Mouse (Mus musculus): ENCODE data around the gene Camsap1. TPM values are rescaled to one million over a fixed set of nuclear protein-coding genes. Genes with fewer than 3 reads are reported as not detected.
A peak's percentile ranks its signal among the peaks of the same experiment; 100 is the strongest.

The Camsap1 gene
- 10 to 100 TPM; 24.9 to 27.4 TPM for total RNA-seq (2021)
- long read RNA-seq, experiment 1, partial matches to known transcripts, result 4 of 15 reads
- long read RNA-seq, experiment 1, other reads (novel, unspliced or antisense), result 11 of 15 reads
- long read RNA-seq, experiment 2, full-length matches to known transcripts, result 1 of 19 reads
- long read RNA-seq, experiment 2, partial matches to known transcripts, result 4 of 19 reads
- long read RNA-seq, experiment 2, other reads (novel, unspliced or antisense), result 14 of 19 reads

DNA sequence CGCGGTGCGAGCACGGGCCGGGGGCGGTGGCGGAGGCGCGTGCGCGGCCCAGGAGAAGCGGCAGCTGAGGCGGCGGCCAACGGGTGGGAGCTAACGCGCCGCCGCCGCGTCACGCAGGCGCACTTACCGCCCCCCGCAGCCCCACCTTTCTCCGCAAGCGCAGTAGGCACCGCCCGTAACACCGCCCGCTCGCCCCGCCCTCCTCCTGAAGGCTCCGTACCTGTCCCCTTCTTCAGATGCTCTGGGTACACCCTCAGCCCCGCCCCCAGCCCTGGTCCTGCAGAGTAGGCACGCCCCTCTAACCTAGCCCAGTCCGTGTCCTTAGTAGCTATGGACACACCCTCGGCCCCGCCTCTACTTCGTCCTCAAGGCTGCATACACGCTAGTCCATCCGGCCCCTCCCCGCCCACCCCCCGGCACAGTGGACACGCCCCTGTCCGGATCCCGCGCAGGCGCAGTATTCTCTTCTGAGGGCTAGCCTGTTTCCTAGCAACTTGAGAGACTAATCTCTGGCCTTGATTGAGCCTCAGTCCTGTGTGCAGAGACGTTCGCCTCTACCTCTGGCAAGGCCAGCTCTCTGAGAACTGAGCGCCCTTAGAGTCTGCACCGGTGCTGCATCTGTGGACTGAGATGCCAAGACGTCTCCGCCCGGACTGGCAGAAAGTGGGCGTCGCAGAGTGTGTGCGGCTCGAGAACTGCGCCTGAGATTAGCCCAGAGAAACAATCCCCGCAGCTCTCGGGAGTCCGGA is at the start of gene Camsap1:
Camsap1 (minus strand) TSS at position 124 of the 749 bp plus-strand sequence.
- intact Hi-C loops (cut with DNase I; ENCODE audit: low total_unique reads), result no loop called here
- DNase-seq, result peak; percentile 100

DNA sequence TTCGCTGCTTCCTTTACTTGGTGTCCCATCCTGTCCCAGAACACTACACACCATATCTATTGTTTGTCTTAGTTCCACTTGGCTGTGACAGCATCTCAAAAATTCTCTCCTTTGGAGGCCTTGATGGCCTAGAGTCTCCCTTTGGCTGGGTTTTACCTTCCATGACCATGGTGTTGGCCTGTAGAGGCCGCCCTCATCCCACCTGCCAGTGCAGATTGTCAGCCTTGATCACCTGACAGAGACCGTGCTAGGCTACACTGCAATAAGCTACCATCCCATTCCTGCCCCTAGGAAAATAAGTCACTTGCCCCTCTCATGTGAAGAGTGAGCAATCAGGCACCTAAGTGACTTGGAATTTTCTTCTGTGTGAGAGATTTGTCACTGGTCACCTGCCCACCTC is 47.2 kb upstream of the Camsap1 start:
- intact Hi-C loops (cut with DNase I; ENCODE audit: low total_unique reads), result loop anchor here (10.0 kb wide), 1 partner anchor 245 kb away; no protein-coding TSS in a partner anchor
- DNase-seq, result no peak

DNA sequence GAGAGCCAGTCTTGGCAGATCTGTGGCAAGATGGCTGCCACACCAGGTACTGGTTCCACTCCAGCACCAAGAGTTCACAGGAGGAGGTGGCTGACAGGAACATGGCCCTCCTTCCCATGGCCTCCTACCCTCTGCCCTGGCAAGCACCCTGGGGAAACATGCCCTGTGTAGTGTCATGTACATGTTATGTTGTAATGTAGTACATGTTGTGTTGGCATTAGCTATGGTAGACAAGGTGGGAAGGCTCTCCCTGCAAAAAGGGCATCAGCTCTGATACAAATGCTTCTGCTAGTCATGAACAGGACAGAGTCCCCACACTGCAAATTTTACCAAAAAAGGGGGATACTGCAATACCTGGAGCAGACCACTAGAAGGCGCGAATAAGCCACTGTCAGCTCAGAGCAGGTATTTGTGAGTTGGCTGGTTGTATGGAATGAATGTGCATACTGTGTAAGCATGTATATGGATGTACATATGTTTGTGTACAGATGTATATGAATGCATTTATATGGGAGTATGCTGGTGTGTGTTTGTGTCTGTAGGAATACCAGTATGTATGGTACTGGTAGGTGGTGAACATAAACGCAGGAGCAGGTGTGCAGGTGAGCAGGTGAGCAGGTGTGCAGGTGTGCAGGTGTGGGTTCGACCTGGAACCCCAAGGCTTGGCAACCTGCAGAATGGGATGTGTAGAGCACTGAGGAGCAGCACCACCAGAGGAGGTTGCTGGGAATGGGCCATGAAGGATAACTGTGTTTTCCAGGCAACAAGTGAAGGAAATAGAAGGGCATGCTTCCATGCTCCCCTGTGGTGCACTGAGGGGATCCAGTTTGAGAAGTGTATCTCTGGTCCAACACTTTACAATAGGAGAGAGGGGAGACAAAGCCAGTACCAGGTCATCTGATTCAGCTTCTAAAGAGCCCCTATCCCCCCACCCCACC is 41.3 kb upstream of the Camsap1 start:
- intact Hi-C loops (cut with DNase I; ENCODE audit: low total_unique reads), result loop anchor here (2.0 kb wide), 1 partner anchor 118 kb away; no protein-coding TSS in a partner anchor
- no peak for DNase-seq

DNA sequence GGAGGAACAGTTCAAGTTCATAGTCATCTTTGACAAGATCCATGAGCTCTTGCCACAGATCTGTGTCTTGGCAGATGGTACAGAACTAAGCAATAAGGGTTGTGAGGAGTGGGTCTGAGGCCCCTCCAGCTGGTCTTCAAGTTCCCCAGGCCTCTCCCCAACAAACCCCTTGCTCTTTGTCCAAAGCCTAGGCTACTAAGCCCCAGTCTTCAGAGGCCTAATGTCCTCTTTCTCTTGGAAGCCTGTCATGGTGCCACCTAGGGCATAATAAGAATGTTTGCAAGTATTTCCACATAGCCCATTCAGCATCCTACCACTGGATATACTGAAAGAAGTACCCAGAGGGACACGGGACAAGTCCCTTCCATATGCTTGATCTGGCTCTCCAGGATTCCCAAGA is 39.5 kb upstream of the Camsap1 start:
- intact Hi-C loops (cut with DNase I; ENCODE audit: low total_unique reads), result no loop called here
- DNase-seq, result no peak

DNA sequence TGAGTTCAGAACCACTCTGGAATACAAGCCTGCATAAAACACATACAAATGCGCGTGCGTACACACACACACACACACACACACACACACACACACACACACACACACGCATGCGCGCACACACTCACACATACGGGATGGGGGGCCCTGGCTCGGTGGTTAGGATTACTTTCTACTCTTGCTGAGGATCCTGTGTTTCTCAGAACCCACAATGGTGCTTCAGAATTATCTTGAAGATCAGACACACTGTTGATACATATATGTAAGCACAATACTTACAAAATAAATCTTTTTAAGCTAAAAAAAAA is 39.1 kb upstream of the Camsap1 start:
- intact Hi-C loops (cut with DNase I; ENCODE audit: low total_unique reads), result no loop called here

DNA sequence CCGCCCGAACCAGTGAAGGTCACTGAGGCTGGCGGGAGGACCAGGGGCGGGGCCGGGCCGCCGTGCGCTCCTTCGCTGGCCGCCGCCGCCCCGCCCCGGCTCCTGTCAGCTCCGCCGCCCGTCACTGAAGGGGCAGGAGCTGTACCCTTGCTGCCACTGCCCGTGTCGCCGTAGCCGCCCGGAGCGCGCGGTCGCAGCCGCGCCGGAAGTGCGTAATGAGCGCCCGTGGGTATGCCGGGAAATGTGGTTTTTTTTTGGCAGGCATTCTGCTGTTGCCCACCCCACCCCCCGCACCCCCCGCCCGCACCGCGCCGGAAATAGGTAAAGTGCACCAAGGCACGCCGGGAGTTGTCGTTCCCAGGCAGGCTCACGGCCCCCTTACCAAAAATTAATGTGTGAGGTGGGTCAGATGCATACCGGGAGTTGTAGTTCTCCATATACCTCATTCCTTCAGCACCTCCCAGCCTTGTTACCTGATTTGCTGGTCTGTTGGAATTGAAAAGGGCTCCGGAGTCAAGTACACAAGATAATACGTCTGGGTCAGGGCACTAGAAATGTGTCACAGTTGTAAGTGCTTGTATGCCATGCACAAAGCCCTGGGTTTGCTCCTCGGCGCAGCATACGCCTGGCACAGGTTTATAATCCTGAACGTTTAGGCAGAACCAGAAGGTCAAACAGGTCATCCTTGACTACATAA is 38.6 kb upstream of the Camsap1 start, which contains the start of gene Ubac1:
Ubac1 (minus strand) TSS at position 187 of the 697 bp plus-strand sequence.
- intact Hi-C loops (cut with DNase I; ENCODE audit: low total_unique reads), result no loop called here
- peak; percentile 91 for DNase-seq

More for the DNA sequence above, 39.1 kb upstream of the Camsap1 start:
- DNase-seq, result no peak

DNA sequence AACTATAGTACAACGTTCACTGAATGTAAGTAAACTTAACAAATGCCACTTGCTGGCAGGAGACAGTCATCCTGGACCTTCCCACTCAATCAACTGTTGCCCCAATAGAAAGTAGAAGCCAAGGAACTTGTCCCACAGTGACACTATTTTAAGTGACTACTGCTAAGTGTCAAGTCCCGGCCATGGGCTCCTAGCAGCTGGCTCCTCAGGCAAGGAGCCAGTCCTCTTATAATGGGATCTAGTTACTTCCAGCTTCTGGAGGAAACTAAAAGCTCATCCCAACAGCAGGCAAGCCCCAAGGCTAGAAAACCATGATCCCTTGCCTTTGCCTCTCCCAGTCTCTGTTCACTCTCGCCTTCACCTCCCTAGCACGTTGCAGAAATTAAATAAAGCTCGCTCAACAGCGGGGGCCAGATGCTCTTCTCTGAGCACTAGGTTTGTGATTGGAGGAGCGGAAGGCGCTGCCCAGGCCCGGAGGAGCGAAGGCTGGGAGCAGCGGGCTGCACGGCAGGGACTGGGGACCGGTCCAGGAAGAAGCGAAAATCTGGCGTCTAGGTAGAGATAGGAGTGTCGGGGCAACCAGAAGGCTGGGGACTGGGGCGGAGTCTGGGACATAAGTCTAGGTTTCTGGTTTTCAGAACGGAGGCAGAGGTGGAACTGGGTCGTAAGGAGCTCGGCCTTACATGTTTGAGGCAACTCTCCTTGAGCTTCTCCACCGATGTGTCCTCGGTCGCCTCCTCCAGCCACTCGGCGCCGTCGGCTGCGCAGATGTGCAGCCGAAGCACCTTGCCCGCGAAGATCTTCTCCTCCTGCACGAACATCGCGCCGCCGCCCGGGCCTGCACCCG is 37.9 kb upstream of the Camsap1 start:
- DNase-seq, result peak; percentile 53
- intact Hi-C loops (cut with DNase I; ENCODE audit: low total_unique reads), result no loop called here

DNA sequence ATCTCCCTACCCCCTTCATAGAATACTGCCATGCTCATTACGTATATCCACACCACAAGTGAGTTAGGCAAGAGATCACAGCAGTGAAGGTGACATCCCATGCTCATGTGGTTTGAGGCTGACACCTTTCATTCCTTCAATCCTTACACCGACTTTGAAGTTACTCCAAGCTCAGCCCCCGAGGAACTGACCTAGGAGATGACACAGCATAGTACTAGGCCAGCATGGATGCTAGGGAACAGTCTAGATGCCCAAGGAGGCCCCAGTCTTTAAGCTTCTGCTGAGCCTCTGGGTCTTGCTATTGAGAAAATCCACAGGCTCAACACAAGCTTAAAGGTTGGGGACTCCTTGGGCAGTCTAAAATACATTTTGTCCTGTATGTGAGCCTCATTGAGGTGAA is 36.8 kb upstream of the Camsap1 start:
- intact Hi-C loops (cut with DNase I; ENCODE audit: low total_unique reads), result no loop called here
- no peak for DNase-seq

DNA sequence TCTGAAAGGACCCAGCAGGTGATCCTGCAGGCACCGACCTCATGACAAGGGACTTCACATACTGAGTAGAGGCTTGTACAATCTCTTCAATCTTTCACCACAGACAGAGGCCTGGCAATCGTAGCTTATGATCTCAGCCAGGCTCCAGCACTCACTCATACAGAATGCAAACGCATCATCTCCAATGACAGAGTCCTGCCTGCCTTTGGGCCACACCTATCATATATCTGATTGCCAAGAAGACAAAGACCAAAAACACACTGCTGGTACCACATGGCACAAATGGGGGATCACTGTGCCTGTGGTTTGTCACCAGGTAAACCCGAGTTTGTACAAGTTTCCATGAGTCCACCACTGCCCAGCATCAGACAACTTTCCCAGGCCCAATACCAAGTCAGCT is 34.2 kb upstream of the Camsap1 start:
- no peak for DNase-seq
- intact Hi-C loops (cut with DNase I; ENCODE audit: low total_unique reads), result no loop called here

DNA sequence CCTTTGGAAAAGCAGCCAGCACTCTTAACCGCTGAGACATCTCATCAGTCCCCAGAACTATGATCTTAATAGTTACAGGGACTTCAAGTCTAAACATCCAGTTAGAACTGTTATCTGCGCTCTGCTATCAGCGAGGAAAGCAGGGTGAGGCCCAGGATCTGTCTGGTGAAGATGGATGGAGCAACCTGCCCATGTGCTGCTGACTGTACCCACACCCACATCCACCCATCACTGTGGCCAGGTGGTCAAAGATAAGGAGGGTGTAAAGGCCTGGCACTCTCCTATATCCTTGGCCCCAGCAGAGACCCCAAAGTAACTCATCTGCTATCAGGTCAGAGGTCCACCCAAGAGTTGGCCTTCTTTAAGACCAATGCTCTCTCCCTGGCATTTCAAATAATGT is 30.6 kb upstream of the Camsap1 start:
- DNase-seq, result no peak
- intact Hi-C loops (cut with DNase I; ENCODE audit: low total_unique reads), result no loop called here

DNA sequence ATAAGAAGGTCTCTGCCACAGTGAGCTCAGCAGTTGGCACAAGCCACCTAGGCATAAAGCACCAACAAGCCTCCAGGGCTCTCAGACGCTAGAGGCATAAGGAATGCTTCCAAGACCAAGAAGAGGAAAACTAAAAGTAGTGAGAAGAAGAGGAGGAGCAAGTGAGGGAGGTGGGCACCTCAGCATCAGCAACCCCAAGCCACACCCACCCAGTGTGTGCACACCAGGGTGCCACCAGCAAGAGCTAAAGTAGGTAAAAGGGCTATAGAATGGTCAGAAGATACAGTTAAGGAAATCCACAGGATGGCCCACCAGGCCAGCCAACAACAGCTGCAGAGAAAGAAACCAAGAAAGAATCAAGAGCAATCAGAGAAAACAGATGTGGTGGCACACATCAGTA is 28.3 kb upstream of the Camsap1 start:
- intact Hi-C loops (cut with DNase I; ENCODE audit: low total_unique reads), result no loop called here

DNA sequence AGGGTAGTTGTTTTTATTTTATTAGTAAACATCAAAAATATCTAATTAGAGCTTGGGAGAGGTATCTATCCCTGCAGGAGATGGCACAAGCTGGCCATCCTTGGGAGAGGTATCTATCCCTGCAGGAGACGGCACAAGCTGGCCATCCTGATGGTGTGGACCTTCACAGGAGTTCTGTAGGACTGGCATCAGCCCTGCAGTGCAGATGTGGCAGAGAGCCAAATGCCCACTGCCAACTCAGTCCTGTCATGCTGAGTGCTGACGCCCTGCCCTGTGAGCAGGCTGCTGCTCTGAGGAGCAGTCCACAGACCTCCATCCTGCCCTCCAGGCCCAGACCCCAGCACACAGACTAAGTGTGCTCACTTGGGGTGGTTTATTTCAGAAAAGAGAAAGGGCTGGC is 18.9 kb upstream of the Camsap1 start:
- intact Hi-C loops (cut with DNase I; ENCODE audit: low total_unique reads), result no loop called here
- no peak for DNase-seq

More for the DNA sequence above, 28.3 kb upstream of the Camsap1 start:
- DNase-seq, result no peak

DNA sequence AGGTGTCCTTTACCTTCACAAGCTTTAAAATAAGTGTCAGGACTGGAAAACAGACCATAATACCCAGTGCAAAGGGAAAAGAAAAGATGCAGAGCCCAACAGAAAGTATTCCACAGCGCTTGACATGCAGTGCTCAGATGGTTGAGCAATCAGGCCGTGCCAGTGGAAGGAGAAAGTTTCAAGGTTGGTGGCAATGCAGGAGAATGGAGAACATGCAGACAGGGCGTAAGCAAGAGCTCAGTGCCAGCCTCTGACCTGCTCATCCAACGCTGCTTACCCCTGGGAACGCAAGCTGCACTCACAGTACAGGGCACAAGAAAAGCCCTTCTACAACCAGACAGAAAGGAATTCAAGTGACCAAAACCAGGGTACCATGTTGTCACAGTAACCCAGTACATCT is 18.1 kb upstream of the Camsap1 start:
- intact Hi-C loops (cut with DNase I; ENCODE audit: low total_unique reads), result no loop called here
- DNase-seq, result no peak

DNA sequence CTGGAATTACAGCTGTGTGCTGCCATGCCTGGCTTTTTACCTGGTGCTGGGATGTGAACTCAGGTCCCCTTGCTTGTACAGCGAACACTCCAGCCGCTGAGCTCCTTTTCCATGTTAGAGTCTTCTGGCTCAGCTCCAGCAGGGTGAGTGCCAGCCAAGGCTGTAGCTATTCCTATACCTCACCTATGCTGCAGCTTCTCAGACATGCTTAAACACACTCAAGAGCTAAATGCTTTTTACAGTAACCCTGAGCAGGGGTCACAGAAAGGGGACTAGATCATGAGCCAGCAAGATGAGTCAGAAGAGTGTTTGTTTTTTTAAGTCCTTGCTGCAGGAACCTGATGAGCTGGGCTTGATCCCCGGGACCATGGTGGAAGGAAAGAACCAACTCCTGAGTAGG is 14.6 kb upstream of the Camsap1 start:
- no peak for DNase-seq
- intact Hi-C loops (cut with DNase I; ENCODE audit: low total_unique reads), result no loop called here

DNA sequence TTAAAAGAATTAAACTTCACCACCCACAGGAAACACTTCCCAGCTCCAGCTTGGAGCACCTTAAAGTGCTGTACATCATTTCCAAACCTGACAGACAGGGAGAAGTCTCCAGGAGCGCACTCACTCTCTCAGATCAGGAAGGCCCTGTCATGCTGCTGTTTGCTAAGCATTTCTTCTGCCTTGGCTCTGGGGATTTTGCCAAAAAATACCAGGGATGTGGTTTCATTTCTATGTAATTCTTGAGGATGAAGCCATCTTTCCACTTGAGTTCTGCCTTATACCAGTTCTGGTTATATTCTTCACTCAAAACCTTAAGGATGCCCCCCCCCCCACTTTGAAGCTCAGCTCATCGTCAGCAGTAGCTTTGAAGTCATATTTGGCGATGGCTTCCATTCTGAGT is 11.7 kb upstream of the Camsap1 start:
- intact Hi-C loops (cut with DNase I; ENCODE audit: low total_unique reads), result no loop called here
- DNase-seq, result no peak

DNA sequence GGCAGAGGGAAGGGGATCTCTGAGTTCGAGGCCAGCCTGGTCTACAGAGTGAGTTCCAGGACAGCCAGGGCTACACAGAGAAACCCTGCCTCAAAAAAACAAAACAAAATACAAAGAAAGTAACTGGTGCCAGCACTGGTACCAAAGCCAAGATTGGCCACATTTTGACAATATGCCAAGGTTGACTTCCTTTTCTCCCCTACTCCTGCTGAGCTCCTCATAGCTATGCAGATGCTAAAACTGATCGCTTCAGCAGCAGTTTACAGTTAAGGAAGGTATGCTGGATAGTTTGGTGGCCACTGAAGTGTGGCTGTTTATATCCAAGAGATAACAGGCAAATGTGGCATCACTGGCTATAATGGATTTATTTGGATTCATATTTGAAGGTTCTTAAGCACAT is 9.2 kb upstream of the Camsap1 start:
- intact Hi-C loops (cut with DNase I; ENCODE audit: low total_unique reads), result no loop called here

DNA sequence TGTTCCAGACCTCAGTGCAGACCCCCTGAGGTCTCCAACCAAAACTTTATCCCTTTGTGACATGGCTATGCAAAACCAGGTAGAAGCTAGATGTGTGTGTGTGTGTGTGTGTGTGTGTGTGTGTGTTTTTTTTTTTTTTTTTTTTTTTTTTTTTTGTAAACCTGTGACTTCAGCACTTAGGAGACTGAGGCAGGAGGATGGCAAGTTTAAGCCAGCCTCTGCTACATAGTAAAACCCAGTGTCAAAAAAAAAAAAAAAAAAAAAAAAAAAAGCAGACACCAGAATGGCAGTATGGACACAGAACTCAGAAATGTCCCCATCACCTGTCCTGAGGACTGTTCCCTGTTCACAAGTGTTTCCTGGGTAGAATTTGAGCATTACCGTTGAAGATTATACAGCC is 6.6 kb upstream of the Camsap1 start:
- no peak for DNase-seq
- intact Hi-C loops (cut with DNase I; ENCODE audit: low total_unique reads), result no loop called here

More for the DNA sequence above, 9.2 kb upstream of the Camsap1 start:
- DNase-seq, result no peak

DNA sequence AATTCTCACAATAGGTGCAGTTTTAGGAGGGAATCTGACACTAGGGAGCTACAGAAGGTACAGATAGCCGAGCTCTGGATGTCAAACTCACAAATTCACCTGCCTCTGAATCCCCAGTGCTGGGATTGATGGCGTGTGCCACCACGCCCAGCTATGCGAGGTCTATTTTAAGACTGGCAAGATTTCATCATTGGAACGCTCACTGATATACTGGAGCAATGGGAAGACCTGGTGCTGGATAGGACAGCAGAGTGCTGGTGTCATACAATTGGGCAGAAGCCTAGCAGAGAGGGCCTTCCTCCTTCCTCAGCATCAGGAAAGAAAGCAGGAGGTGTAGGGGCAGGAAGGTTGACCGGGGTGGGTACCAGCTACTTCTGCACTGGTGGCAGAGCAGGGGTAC is 4.7 kb upstream of the Camsap1 start:
- DNase-seq, result no peak
- intact Hi-C loops (cut with DNase I; ENCODE audit: low total_unique reads), result no loop called here

DNA sequence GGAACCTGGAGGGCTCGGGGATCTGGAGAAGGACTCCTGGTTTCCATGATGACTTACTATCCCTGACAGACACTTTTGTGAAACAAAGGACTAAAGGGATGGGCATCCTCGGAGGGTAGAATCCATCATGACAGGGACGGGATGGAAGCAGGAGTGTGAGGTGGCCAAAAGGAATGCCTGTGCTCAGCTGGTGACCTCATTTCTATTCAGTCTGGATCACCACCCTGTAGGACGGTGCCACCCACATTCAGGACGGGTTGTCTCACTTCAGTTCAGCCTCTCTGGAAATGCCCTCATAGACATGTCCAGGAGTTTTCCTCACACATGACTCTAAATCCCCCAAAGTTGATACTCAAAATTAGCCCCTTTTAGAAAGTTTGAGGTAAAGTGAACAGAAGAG is 3.5 kb upstream of the Camsap1 start:
- DNase-seq, result no peak
- intact Hi-C loops (cut with DNase I; ENCODE audit: low total_unique reads), result no loop called here
